Mouse (Mus musculus): ENCODE results near the gene Phf1.

GRCm38 (mm10) chr17:26972107-26972506 is 39.3 kb downstream of the Phf1 start:
- no peak for TF ChIP-seq POLR2A (IDR thresholded peaks at IDR 0.05; ENCODE audit: low read depth, low read length)
- TF ChIP-seq CTCF (IDR thresholded peaks at IDR 0.05; ENCODE audit: borderline replicate concordance, insufficient read depth, low read length): no peak
